Mouse (Mus musculus) left cerebral cortex, adult 18-20 months (tissue): ENCODE measurements around the gene Myl12a. TPM values are rescaled to one million over a fixed set of nuclear protein-coding genes. Genes with fewer than 3 reads are reported as not detected.
A peak's percentile ranks its signal among the peaks of the same experiment; 100 is the strongest.
"Not testable (repeated sequence)": the region's sequence is repeated elsewhere in the genome, so short reads cannot be mapped to it uniquely, and the experiment has no call there.

Experiments
- DNase-seq, 2 experiments: peaks; one replicate each; pipeline ENCODE4 v3.0.0; 2021 to 2022; ENCODE audit warnings: low spot score in 2 of 2, mixed read lengths in 1 of 2
- total RNA-seq, 2 experiments: library from RNA; stranded (reverse); gene quantifications; 2 replicates each; pipeline ENCODE4 v1.2.3; 2021

Gene Myl12a
- total RNA-seq, 2 experiments from 2014 or later: 35.3 to 37.9 TPM

- peak; percentile 79 to 85 for DNase-seq
These were observed 12.0 kb downstream of the Myl12a start for GRCm38 (mm10) chr17:70990403-70991303.

GRCm38 (mm10) chr17:70989991-70990390 is 12.7 kb downstream of the Myl12a start:
- DNase-seq: no peak

DNA sequence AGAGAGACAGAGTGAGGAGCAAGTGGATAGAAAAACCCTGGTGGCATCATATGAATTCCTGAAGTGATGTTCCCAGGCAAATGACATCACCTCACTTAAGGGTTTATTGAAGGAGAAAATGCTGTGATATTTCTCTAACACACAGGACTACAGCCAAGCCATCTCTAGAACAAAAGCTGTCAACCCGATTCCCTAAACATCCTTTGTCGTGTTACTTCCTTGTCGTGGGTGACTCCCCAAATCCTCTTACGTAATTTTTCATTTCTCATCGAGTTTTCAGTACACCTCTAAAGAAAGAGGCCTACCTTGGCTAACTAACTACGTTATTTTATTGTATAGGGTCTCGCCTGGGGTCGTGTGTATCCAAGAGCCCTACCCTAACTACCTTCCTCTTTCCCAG is 13.2 kb downstream of the Myl12a start:
- DNase-seq: no peak

- DNase-seq: no peak
These were observed 14.3 kb downstream of the Myl12a start for GRCm38 (mm10) chr17:70988337-70988767.

DNA sequence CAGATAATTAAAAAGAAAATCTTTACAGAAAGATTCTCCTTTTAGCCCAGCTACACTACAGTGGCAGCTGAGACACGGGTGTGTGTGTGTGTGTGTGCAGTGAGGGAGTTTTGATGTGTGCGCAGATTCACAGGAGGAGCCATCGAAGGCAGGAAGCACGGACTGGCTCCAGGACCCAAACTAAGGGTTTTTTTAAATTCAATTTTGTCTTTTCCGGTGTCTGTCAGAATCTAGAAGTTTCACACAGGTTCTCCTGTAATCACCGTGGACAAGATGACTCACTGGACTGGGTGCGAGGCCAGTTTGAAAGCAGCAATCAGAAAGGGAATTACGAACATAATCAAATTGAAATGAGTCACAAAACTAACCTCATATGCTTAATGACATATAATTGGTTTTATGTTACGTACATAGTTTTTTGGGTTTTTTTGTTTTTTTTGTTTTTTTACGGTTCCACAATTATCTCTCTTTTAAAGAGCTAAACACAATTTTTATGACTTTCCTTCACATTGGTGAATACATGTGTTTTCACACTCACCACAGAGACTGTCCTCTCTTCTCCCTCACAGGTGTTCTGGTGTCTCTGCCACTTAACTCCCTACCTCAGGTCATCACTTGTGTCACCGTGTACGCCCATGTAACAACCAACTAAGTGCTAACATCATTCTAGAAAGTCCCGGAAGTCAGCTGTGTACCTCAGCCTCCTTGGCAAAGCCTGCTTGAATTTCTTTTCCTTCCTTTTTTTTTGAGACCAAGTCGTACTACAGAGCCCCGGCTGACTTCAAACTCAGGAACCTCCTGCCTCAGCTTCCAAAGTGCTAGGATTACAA is 15.6 kb downstream of the Myl12a start:
- DNase-seq: no peak

DNA sequence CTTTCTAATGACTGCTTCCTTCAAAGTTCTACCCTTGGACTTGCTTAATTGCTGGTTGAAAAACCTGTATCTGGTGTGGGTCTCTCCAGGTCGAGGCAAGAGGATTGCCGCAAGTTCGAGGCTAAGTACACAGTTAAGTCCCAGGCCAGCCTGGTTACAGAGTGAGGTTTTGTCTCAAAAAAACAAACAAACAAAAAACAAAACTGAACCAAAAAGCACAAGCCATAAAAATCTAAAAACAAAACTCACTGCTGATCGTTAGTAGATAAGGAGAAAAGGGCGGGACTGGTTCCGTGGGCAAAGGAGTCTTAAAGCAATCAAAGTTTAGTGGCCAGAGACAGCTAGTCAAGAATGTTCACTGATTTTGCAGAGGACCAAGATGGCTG is 16.3 kb downstream of the Myl12a start:
- no peak for DNase-seq

GRCm38 (mm10) chr17:70985501-70986354 is 16.9 kb downstream of the Myl12a start:
- no peak for DNase-seq

- no peak for DNase-seq
These were observed 23.1 kb downstream of the Myl12a start for GRCm38 (mm10) chr17:70979345-70980223.

DNA sequence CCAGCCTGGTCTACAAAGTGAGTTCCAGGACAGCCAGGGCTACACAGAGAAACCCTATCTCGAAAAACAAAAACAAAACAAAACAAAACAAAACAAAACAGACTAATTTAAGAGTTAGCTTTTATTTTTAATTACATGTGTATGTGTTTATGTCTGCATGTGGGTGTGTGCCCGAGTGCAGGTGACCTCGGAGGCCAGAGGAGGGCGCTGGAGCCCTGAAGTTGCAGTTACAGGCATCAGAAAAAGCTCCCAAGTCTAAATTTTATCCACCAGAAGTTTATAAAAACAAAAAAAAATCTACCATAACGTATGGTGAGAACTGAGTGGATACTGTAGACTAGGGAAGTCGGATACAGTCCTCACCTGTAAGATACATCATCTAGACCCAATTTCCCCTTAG is 24.9 kb downstream of the Myl12a start:
- no peak for DNase-seq

- not testable (repeated sequence) for DNase-seq
These were observed 28.6 kb downstream of the Myl12a start for GRCm38 (mm10) chr17:70974065-70974464.

- DNase-seq: no peak
These were observed 29.3 kb downstream of the Myl12a start for GRCm38 (mm10) chr17:70973398-70973797.

DNA sequence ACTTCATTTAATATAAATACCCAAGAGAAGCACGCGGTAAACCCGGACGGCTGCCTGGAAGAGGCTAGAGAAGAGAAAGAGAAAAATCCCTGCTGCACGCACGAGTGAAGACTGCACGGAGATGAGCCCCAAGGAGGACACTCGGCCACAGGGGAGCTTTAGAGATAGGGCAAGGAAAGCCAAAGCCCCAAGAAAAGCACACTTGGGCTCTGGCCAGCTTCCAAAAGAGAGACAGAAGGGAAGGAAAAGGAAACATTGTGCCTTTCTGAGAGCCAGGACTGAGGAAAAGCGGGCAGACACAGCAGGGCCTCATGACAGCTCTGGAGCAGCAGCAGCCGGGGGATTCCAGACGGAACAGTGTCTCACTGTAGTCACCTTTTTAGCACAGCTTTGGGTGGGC is 31.5 kb downstream of the Myl12a start:
- DNase-seq: no peak

DNA sequence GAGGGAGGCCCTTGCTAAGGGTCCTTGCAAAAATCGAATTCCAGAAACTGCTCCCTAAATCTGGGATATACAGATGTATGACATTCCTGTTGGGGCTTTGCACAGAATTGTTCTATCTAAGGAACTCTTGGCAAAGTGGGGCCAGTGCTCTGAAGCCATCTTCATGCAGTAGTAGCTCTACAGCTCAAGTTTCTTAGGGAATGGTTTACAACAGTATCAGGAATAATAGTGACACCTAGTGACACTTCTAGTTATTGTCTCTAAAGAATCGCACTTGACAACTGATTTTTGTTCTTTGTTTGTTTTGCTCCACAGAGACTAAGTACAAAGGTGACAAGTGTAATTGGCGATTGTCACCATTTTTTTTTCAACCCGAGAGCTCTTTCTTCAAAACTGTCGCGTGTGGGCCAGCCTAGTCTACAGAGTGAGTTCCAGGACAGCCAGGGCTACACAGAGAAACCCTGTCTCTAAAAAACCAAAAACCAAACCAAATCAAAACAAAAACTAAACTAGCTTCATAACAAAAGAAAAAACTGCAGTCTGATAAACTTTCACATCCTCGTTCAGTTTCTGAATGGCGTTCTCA is 34.0 kb downstream of the Myl12a start:
- DNase-seq: no peak

DNA sequence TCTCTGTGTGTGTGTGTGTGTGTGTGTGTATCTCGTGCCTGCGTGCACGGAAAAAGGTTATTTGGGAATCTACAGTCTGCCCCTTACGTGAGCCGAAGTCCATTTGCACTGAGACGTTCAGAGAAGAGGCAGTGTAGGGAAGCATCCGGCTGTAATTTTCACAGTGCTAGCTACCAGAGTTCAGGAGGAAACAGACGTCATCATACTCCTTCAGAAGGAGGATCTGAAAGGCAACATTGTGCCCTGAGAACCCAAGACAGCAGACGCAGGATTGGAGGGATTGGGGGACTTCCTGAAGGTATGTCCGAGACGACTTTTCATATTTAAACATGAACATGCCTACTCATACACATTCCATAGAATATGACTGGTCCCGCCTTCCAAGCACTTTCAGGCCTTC is 35.0 kb downstream of the Myl12a start:
- DNase-seq: no peak

GRCm38 (mm10) chr17:70967191-70967590 is 35.5 kb downstream of the Myl12a start:
- DNase-seq: no peak

- no peak for DNase-seq
These were observed 36.6 kb downstream of the Myl12a start for GRCm38 (mm10) chr17:70966126-70966525.

GRCm38 (mm10) chr17:70965281-70965680 is 37.4 kb downstream of the Myl12a start:
- DNase-seq: no peak

- DNase-seq: peak; percentile 96 to 97
These were observed 39.1 kb downstream of the Myl12a start for GRCm38 (mm10) chr17:70963546-70963945.

GRCm38 (mm10) chr17:70951266-70951665 is 51.4 kb downstream of the Myl12a start:
- no peak for DNase-seq

GRCm38 (mm10) chr17:70949171-70949570 is 53.5 kb downstream of the Myl12a start:
- no peak for DNase-seq
